Mouse (Mus musculus) kidney, postnatal 0 days (tissue): Measurements from ENCODE around the gene Card11. TPM values are rescaled to one million over a fixed set of nuclear protein-coding genes. Genes with fewer than 3 reads are reported as not detected.
A peak's percentile ranks its signal among the peaks of the same experiment; 100 is the strongest.

Experiments used
- ATAC-seq: fragments of 200-750 bp; cut with Nextera tagmentation; replicated peaks from 2 replicates; pipeline ENCODE4 v1.8.0; 2017; ENCODE audit warnings: low read depth, moderate number of reproducible peaks, moderate TSS enrichment, moderate library complexity; ENCODE audit not compliant: low FRiP score
- DNase-seq: peaks from one replicate; pipeline ENCODE4 v3.0.0-alpha.2; 2016; ENCODE audit warnings: low spot score
- H3K27ac ChIP-seq: fragments of 300-500 bp; sonication (generic); 2 replicates; pipeline ENCODE4 v1.5.1; 2014; ENCODE audit warnings: mild to moderate bottlenecking
- H3K27me3 ChIP-seq: fragments of 300-500 bp; sonication (generic); 2 replicates; pipeline ENCODE4 v1.6.1; 2014; ENCODE audit warnings: low read length, mixed read lengths; ENCODE audit not compliant: insufficient read depth
- H3K36me3 ChIP-seq: fragments of 300-500 bp; sonication (generic); 2 replicates; pipeline ENCODE4 v1.6.1; 2014; ENCODE audit warnings: low read length, mixed read lengths; ENCODE audit not compliant: insufficient read depth
- H3K4me1 ChIP-seq: fragments of 300-500 bp; sonication (generic); replicated peaks from 2 replicates; pipeline ENCODE4 v1.6.1; 2014; ENCODE audit warnings: antibody characterized with exemption, low read length, mixed read lengths; ENCODE audit not compliant: insufficient read depth
- H3K4me2 ChIP-seq: fragments of 300-500 bp; sonication (generic); 2 replicates; pipeline ENCODE4 v1.6.1; 2014; ENCODE audit warnings: mild to moderate bottlenecking, low read length, moderate library complexity, mixed read lengths
- H3K4me3 ChIP-seq: fragments of 300-500 bp; sonication (generic); replicated peaks from 2 replicates; pipeline ENCODE4 v1.5.1; 2014; ENCODE audit warnings: low read depth, low read length
- H3K9ac ChIP-seq: fragments of 300-500 bp; sonication (generic); 2 replicates; pipeline ENCODE4 v1.6.1; 2014; ENCODE audit warnings: low read depth, low read length
- H3K9me3 ChIP-seq: fragments of 300-500 bp; sonication (generic); replicated peaks from 2 replicates; pipeline ENCODE4 v1.6.1; 2016; ENCODE audit warnings: low read length, inconsistent platforms, mixed read lengths
- CTCF ChIP-seq: IDR thresholded peaks from 2 replicates; pipeline ENCODE4 v1.5.1; 2016; ENCODE audit warnings: antibody characterized with exemption, low read depth, mild to moderate bottlenecking, moderate library complexity
- whole genome bisulfite sequencing: fragments of 180-500 bp; shearing (Covaris S2); extraction: QIAGEN DNeasy Blood & Tissue Kit; methylation state at CpG from one replicate; pipeline ENCODE4 v1.1.7; 2014; 5-methylcytosine and 5-hydroxymethylcytosine counted together
- polyA plus RNA-seq: library from polyadenylated mRNA; unstranded; fragments of >200 nt; fragmentation: Nextera tagmentation; extraction: Ambion mirVana; gene quantifications from 2 replicates; pipeline ENCODE4 v1.2.1, GENCODE M21; 2015

The Card11 gene
- polyA plus RNA-seq, 1 experiment from 2014 or later, result 0.16 TPM

DNA sequence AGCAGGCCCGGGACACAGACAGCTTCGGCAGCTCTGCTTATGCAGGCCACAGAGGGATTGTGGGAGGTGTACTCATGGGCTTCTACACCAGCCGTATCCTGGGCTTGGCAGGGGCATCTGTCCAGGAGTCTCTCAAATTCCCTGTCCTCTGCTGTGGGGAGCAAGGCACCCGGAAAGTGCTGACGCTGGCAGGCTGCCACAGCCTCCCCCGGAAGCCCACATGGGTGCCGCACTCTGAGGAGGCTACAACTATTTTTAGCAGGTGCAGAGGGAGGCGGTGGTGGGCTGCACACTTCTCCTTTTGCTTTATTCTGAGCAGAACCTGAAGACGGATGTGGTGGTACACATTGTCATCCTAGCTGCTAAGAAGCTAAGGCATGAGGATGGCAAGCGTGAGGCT, 52.4 kb downstream of the Card11 start:
- H3K36me3 ChIP-seq, result no peaks in the 10 kb centered on the region
- H3K27me3 ChIP-seq, result no peaks in the 10 kb centered on the region
- no peaks in the 10 kb centered on the region for H3K4me1 ChIP-seq
- H3K4me3 ChIP-seq, result no peak overlapping the region
- H3K27ac ChIP-seq, result no peak overlapping the region
- no peak for TF ChIP-seq CTCF
- DNase-seq (no peak), ATAC-seq (no peak)
- no peak overlapping the region for H3K4me2 ChIP-seq
- 45% methylated on average over 10 of the region's 10 CpGs for WGBS
- H3K9me3 ChIP-seq, result no peaks in the 10 kb centered on the region
- 0 out of 2 replicates have a peak overlapping the region, but pooled peaks have one; percentile 8 for H3K9ac ChIP-seq

DNA sequence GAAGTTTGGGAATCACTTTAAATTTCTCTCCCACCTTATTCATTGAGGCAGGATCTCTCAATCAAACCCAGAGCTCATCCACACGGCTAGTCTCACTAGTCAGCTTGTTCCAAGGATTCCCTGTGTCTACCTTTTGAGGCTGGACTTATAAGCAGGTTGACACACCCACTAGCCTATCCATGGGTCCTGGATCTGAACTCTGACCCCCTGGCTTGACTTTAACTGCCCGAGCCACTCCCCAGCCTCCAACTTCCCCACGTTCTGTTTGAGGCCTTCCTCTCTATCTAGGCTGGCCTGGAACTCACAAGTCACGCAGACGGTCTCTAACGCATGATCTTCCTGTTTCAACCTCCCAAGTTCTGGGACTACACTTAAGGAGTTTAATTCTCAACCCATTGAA, 54.3 kb downstream of the Card11 start:
- WGBS, result 73% methylated on average over 6 of the region's 6 CpGs
- Histone ChIP-seq H3K4me1 (no peaks in the 10 kb centered on the region), H3K9me3 (no peaks in the 10 kb centered on the region), H3K4me3 (no peak overlapping the region), H3K27ac (no peak overlapping the region), H3K9ac (no peak overlapping the region), H3K27me3 (no peaks in the 10 kb centered on the region), H3K4me2 (no peak overlapping the region), H3K36me3 (no peaks in the 10 kb centered on the region)
- ATAC-seq (no peak), DNase-seq (no peak)
- no peak for TF ChIP-seq CTCF

GRCm38 (mm10) chr5:140944382-140945125, 55.8 kb downstream of the Card11 start:
- Histone ChIP-seq H3K9me3 (no peaks in the 10 kb centered on the region), H3K36me3 (no peaks in the 10 kb centered on the region), H3K27me3 (no peaks in the 10 kb centered on the region), H3K27ac (no peak overlapping the region), H3K4me2 (no peak overlapping the region), H3K4me3 (no peak overlapping the region), H3K9ac (no peak overlapping the region), H3K4me1 (no peaks in the 10 kb centered on the region)
- DNase-seq (no peak), ATAC-seq (no peak)
- WGBS, result 55% methylated on average over 18 of the region's 18 CpGs
- no peak for TF ChIP-seq CTCF

GRCm38 (mm10) chr5:140940923-140941491, 59.4 kb downstream of the Card11 start:
- Histone ChIP-seq H3K36me3 (no peaks in the 10 kb centered on the region), H3K4me1 (no peaks in the 10 kb centered on the region), H3K27me3 (no peaks in the 10 kb centered on the region), H3K4me3 (no peak overlapping the region), H3K27ac (no peak overlapping the region), H3K4me2 (no peak overlapping the region), H3K9me3 (no peaks in the 10 kb centered on the region), H3K9ac (no peak overlapping the region)
- ATAC-seq (no peak), DNase-seq (no peak)
- 33% methylated on average over 14 of the region's 14 CpGs for WGBS
- TF ChIP-seq CTCF, result no peak

GRCm38 (mm10) chr5:140940257-140940922, 60.0 kb downstream of the Card11 start:
- WGBS, result 50% methylated on average over 5 of the region's 5 CpGs
- H3K4me2 ChIP-seq, result no peak overlapping the region
- H3K4me1 ChIP-seq, result no peaks in the 10 kb centered on the region

GRCm38 (mm10) chr5:140936816-140937215, 63.6 kb downstream of the Card11 start:
- no peak overlapping the region for H3K4me3 ChIP-seq
- H3K27ac ChIP-seq, result no peak overlapping the region
- H3K4me1 ChIP-seq, result no peaks in the 10 kb centered on the region
- H3K36me3 ChIP-seq, result no peaks in the 10 kb centered on the region
- H3K27me3 ChIP-seq, result no peaks in the 10 kb centered on the region
- H3K9ac ChIP-seq, result no peak overlapping the region
- DNase-seq, result no peak
- WGBS, result 54% methylated on average over 7 of the region's 7 CpGs
- ATAC-seq, result peak; percentile 52; the same call in 1 of the 2 replicates
- no peak overlapping the region for H3K4me2 ChIP-seq
- TF ChIP-seq CTCF, result no peak
- H3K9me3 ChIP-seq, result no peaks in the 10 kb centered on the region

More at GRCm38 (mm10) chr5:140940257-140940922, 60.0 kb downstream of the Card11 start:
- no peak for TF ChIP-seq CTCF
- peak; percentile 45 for DNase-seq
- no peaks in the 10 kb centered on the region for H3K27me3 ChIP-seq
- H3K9ac ChIP-seq, result no peak overlapping the region
- no peak overlapping the region for H3K4me3 ChIP-seq
- H3K27ac ChIP-seq, result 0 out of 2 replicates have a peak overlapping the region, but pooled peaks have one; percentile 19
- no peak for ATAC-seq
- no peaks in the 10 kb centered on the region for H3K36me3 ChIP-seq
- H3K9me3 ChIP-seq, result no peaks in the 10 kb centered on the region
